Mouse (Mus musculus) embryonic facial prominence, embryonic 10.5 days (tissue): ENCODE data around the gene Trmt2a. TPM values are rescaled to one million over a fixed set of nuclear protein-coding genes. Genes with fewer than 3 reads are reported as not detected.
A peak's percentile ranks its signal among the peaks of the same experiment; 100 is the strongest.

Experiments
- DNase-seq: peaks from one replicate; pipeline ENCODE4 v3.0.0-alpha.2; 2017; ENCODE audit warnings: low spot score
- H3K27ac ChIP-seq: fragments of 300-500 bp; sonication (generic); replicated peaks from 2 replicates; pipeline ENCODE4 v1.5.1; 2016; ENCODE audit warnings: mild to moderate bottlenecking
- H3K27me3 ChIP-seq: fragments of 300-500 bp; sonication (generic); replicated peaks from 2 replicates; pipeline ENCODE4 v1.6.1; 2016; ENCODE audit warnings: low read depth, mild to moderate bottlenecking; ENCODE audit not compliant: poor library complexity, severe bottlenecking
- H3K36me3 ChIP-seq: fragments of 300-500 bp; sonication (generic); replicated peaks from 2 replicates; pipeline ENCODE4 v1.6.1; 2016; ENCODE audit warnings: mild to moderate bottlenecking, moderate library complexity
- H3K4me1 ChIP-seq: fragments of 300-500 bp; sonication (generic); 2 replicates; pipeline ENCODE4 v1.6.1; 2016
- H3K4me3 ChIP-seq: fragments of 300-500 bp; sonication (generic); 2 replicates; pipeline ENCODE4 v1.5.1; 2016; ENCODE audit warnings: mild to moderate bottlenecking, moderate library complexity
- H3K9me3 ChIP-seq: fragments of 300-500 bp; sonication (generic); 2 replicates; pipeline ENCODE4 v1.6.1; 2016; ENCODE audit warnings: mild to moderate bottlenecking
- WGBS: fragments of 180-500 bp; shearing (Covaris S2); methylation state at CpG from one replicate; pipeline ENCODE4 v1.1.7; 2016; 5-methylcytosine and 5-hydroxymethylcytosine counted together
- polyA plus RNA-seq: library from polyadenylated mRNA; unstranded; fragments of >200 nt; fragmentation: Nextera tagmentation; extraction: Ambion mirVana; gene quantifications from 2 replicates; pipeline ENCODE4 v1.2.1, GENCODE M21; 2016

Trmt2a gene
- polyA plus RNA-seq: 116 and 120 TPM in 2 replicates

DNA sequence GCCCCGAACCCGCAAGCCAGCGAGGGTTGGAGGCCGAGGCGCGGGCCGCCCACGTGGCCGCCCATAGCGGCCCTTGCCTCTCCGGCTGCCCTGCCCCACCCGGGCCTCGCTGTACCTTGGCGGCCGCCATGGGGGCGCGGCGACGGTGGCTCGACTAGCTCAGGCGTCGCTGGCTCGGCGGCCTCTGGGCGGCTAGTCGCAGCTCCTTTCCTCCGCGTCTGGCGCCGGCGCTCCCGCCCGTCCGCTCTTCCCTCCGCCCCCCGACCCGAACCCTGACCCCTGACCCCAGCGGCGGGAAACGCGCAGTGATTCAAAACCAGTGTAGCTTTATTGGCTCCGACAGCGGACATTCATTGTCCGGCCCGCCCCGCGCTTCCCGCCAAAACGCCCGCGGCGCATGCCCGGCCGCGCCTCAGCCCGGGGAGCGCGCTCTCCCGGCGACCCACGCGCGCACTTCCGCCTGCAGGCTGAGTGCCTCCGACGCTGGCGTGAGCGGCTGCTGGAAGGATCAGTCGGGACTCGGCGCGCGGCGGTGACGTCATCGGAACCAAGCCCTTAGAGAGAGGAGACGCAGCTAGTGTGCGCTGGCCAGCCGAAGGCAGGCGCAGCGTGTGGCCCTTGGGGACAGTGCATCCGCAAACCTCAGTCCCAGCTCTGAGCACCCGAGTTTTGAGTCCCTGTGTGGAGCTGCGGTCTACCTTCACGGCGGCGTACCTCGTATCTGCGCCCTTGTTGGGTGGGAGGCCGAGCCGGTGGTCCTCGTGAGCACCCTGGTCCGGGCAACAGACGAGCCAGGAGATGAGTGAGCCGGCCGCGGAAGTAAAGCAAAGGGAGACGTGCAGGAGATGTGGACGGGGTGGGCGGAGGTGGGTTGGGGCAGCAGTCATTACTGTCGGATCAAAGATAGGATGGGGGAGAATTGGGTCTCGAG is at the start of gene Trmt2a, which contains the start of gene Ranbp1:
Gene Trmt2a, plus strand, starts transcription at position 247 of the 931 bp plus-strand sequence.
Gene Ranbp1, minus strand, starts transcription at position 300 of the 931 bp plus-strand sequence.
- no peaks in the 10 kb centered on the region for H3K27me3 ChIP-seq
- under 1% methylated on average over 102 of the region's 102 CpGs for WGBS
- DNase-seq: peak; percentile 99
- H3K4me3 ChIP-seq: peak within 1 kb of the TSS; percentile 77
- peak within 1 kb of the TSS; percentile 96 for H3K27ac ChIP-seq
- H3K36me3 ChIP-seq: peaks cover 73% of the 10 kb centered on the region
- H3K4me1 ChIP-seq: peaks cover 47% of the 10 kb centered on the region
- no peaks in the 10 kb centered on the region for H3K9me3 ChIP-seq

DNA sequence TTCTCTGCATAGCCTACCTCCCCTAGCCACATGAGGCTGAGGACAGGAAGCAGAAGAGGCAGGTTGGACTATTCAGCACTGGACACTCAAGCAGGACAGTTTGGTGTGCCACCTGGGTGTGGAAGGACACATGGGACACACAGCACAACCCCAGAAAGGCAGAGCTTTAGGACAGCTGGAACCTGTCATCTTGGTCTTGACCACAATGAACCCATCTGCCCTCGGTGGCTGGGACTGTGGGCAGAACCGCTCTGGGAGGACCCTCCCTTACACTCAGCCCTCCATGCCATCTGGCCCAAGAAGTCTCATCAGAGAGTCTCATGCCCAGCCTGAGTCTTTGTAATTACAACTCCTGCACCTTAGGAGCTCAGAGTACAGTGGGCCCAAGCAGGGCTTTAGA is 48.4 kb upstream of the Trmt2a start:
- peaks cover 39% of the 10 kb centered on the region for H3K4me1 ChIP-seq
- no peaks in the 10 kb centered on the region for H3K36me3 ChIP-seq
- 82% methylated on average over 2 of the region's 2 CpGs for WGBS
- no peak for DNase-seq
- H3K4me3 ChIP-seq: no peak overlapping the region
- H3K9me3 ChIP-seq: no peaks in the 10 kb centered on the region
- no peaks in the 10 kb centered on the region; the same call in 1 of the 2 replicates for H3K27me3 ChIP-seq
- peak overlapping the region; percentile 44 for H3K27ac ChIP-seq

DNA sequence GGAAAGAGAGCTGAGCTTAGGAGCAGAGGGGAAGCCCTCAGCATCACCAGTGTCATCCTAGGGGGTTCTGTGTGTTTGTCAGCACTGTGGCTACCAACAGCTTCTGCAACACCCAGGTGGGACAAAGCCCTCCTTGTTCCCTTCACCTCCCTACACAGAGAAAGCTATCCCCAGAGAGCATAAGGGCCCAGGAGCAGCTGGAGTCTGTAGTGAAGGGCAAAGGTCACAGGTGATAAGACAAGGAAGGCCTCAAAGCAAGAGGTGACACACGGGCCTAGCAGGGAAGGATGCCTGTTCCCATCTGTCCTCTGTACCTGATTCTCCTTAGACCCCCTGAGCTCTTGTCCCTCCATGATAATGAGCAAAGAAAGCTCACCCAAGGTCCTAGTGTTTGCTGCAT is 46.9 kb upstream of the Trmt2a start:
- Histone ChIP-seq H3K9me3 (no peaks in the 10 kb centered on the region), H3K4me1 (peaks cover 43% of the 10 kb centered on the region), H3K27me3 (no peaks in the 10 kb centered on the region; the same call in 1 of the 2 replicates), H3K4me3 (no peak overlapping the region), H3K27ac (no peak overlapping the region), H3K36me3 (no peaks in the 10 kb centered on the region)
- DNase-seq: no peak
- WGBS: 42% methylated on average over 1 of the region's 1 CpGs

DNA sequence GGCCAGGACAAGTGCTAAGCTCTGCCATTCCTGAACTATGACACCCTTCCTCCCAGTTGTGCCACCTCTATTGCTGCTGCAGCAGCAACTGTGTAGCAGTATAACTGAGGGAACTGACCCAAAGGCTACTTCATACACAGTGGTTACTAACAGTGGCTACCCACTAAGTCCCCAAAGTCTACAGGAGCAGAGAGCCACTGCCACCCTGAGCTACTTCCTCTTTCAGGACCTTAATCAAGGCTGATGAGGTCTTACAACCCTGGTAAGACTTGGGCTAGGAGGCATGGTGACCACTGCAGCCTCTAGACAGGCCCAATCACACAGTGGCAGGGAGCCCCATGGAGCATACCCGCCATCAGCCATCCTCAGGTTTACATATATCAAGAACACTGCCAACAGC is 46.4 kb upstream of the Trmt2a start:
- WGBS: 97% methylated on average over 1 of the region's 1 CpGs
- H3K4me3 ChIP-seq: no peak overlapping the region
- H3K27me3 ChIP-seq: no peaks in the 10 kb centered on the region
- H3K36me3 ChIP-seq: no peaks in the 10 kb centered on the region
- peaks cover 43% of the 10 kb centered on the region for H3K4me1 ChIP-seq
- no peak for DNase-seq
- no peaks in the 10 kb centered on the region for H3K9me3 ChIP-seq
- no peak overlapping the region for H3K27ac ChIP-seq

DNA sequence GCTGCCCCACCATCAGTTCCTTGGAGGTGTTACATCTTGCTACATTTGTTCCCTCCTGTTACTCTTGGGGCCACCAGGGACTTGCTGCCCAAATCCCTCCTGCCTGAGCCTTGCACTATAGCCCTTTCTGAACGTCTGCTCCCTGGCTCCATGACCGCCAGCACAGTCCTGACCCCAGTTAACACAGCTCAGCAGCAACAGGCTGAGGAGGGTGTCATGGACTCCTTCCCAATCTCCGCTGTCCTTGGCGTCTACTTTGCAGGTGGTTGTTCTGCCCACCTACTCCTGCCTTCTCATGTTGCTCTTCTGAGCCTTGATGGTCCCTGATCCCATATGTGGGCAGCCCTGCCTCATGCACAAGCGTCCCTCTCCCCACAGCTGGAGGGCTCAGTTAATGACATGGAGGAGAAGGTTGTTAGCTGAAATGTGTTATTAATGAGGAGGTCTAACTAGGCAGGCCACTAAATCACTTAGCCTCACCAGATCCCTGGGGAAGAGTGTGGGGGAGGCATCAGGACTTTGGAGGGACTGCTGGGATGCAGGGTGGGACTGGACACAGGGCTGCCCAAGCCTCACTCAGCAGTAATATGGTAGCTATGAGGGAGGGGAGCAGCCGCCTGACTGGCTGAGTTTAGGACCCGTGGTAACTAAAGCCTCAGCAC is 44.9 kb upstream of the Trmt2a start:
- Histone ChIP-seq H3K36me3 (no peaks in the 10 kb centered on the region), H3K4me1 (peaks cover 43% of the 10 kb centered on the region), H3K27me3 (no peaks in the 10 kb centered on the region), H3K9me3 (no peaks in the 10 kb centered on the region), H3K4me3 (no peak overlapping the region), H3K27ac (no peak overlapping the region)
- 59% methylated on average over 7 of the region's 7 CpGs for WGBS
- no peak for DNase-seq

DNA sequence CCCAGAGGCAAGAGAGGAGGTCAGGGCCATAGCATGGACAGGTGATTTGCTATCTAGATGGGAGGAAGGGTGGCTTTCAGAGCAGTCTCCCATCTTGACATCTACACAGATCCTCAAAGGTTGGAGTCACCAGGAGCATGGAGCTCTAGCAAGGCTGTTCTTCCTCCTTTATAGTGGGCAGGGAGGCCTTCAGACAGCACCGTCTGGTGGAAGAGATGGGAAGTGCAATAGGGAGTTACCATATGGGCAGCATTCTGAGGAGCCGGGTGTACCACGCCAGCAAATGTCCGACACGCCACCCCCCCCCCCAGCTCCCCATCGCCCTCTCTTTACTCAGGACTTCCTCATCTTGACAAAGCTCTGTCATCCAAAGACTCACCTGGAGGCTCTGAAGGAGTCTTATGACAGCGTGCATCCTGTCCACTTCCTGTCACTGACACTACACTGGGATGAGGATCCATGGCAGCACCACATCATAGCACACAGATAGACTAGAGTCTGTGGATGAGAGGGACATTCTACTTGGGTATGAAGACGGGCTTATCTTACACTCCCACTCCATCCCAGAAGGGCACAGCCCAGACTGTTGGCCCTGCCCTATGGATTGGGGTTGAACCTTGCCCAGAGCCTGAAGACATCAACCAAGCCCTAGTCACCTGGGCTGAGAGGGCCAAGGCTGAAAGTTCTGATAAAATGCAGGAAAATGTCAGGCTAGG is 37.6 kb upstream of the Trmt2a start:
- Histone ChIP-seq H3K4me1 (peaks cover 23% of the 10 kb centered on the region), H3K9me3 (no peaks in the 10 kb centered on the region), H3K27me3 (peaks cover 16% of the 10 kb centered on the region; the same call in 1 of the 2 replicates), H3K36me3 (no peaks in the 10 kb centered on the region), H3K27ac (no peak overlapping the region), H3K4me3 (no peak overlapping the region)
- peak; percentile 63 for DNase-seq
- 26% methylated on average over 8 of the region's 8 CpGs for WGBS

DNA sequence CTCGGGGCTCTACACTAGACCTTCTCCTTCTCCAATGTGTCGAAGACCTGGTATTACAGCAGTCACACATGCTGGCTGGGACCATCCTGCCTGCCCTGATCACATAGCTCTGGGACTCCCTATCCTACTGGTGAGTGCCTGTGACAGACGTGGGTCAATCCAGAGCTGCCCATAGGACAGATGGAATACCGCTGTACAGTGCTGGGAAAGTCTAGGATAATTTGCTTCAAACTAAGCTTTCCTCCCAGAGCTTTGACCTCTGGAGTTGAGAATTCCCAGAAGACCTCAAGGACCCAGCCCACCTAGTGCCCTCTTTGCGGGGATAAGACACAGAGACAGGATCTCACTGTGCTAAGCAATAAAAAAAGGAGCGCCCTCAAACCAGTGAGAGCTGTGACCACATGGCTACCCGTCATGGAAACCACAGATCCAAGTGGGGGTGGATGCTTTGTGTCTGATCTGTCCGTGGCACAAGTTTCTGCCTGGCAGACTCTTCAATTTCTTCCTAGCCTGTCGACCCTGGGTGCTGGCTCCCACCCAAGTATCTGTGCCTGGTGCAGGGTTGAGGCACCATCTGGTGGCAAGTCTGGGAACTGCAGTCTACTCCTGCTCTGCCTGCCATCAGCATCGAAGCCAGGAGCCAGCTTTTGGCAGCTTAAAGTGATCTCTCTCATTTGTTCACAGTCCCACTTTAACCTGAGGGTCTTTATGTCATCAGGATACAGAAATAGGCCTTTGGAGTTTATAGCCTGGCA is 36.9 kb upstream of the Trmt2a start:
- DNase-seq: peak; percentile 87
- WGBS: 50% methylated on average over 10 of the region's 10 CpGs
- H3K27me3 ChIP-seq: peaks cover 16% of the 10 kb centered on the region; the same call in 1 of the 2 replicates
- H3K4me1 ChIP-seq: peaks cover 23% of the 10 kb centered on the region
- H3K27ac ChIP-seq: 0 out of 2 replicates have a peak overlapping the region, but pooled peaks have one; percentile 19
- H3K9me3 ChIP-seq: no peaks in the 10 kb centered on the region
- no peak overlapping the region for H3K4me3 ChIP-seq
- no peaks in the 10 kb centered on the region for H3K36me3 ChIP-seq

DNA sequence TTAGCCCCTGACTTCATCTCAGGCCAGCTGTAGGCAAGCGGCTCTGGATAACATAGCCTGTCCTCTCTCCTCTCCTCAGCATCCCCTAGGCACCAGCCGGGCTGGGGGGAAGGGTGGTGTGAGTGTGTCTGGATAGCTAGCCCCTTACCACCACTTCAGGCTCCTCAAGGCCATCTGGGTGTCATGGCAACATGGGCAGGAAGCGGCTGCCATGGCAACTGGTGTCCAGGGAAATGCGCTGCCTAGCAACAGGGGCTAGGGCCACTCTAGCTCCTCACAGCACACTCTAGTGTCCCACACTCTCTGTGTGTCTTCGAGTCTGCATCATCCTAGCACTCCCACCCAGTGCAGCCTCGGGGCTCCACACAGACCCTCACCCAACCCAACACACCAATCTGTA is 34.8 kb upstream of the Trmt2a start:
- H3K4me3 ChIP-seq: peak overlapping the region; percentile 38
- peaks cover 31% of the 10 kb centered on the region for H3K4me1 ChIP-seq
- H3K27me3 ChIP-seq: peaks cover 16% of the 10 kb centered on the region; the same call in 1 of the 2 replicates
- H3K9me3 ChIP-seq: no peaks in the 10 kb centered on the region
- 42% methylated on average over 6 of the region's 6 CpGs for WGBS
- peak overlapping the region; percentile 75 for H3K27ac ChIP-seq
- no peaks in the 10 kb centered on the region for H3K36me3 ChIP-seq
- peak; percentile 90 for DNase-seq

DNA sequence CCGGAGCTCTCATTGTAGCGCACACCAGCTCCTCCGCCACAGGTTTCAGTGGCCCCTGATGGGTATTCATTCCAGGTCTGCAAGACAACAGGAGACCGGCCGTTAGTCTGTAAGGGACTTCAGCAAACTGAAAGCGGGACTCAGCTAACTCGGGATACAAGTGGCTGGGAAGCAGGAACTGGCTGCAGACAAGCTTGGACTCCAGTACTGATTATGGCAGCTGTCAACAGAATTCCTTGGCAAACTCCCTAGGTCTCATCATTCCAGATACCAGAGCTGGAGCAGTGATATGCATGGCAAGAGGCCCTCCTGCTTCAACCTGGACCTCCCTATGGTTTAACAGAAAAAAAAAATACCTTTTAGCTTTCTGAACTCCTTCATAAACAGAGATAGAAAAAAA is 33.6 kb upstream of the Trmt2a start:
- H3K27me3 ChIP-seq: peaks cover 13% of the 10 kb centered on the region; the same call in 1 of the 2 replicates
- peak overlapping the region; percentile 74 for H3K27ac ChIP-seq
- no peaks in the 10 kb centered on the region for H3K9me3 ChIP-seq
- 78% methylated on average over 7 of the region's 7 CpGs for WGBS
- peaks cover 38% of the 10 kb centered on the region for H3K4me1 ChIP-seq
- H3K4me3 ChIP-seq: no peak overlapping the region
- DNase-seq: no peak
- no peaks in the 10 kb centered on the region for H3K36me3 ChIP-seq

DNA sequence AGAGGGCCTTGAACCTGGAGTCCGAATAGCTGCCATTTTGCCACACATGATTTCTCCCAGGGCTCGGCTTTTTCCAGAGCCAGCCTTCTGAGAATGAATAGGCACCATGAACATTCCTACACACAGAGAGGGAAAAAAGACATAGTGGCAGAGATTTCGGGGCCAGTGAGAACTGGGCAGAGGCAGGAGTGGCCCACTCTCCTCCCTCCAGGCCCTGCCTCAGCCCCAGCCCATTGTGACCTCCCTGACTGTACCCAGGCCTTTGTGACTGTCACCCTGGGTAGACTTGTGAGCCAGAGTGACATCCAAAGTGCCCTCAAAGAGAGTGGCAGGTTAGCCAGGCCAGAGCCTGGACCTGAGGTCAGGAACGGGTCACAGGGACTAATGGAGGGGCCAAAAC is 30.9 kb upstream of the Trmt2a start, which contains the start of gene Ccdc188:
Gene Ccdc188, plus strand, starts transcription at position 301 of the 400 bp plus-strand sequence.
- Histone ChIP-seq H3K27ac (peak within 1 kb of the TSS; percentile 21; the same call in 1 of the 2 replicates), H3K27me3 (no peaks in the 10 kb centered on the region), H3K4me1 (peaks cover 53% of the 10 kb centered on the region), H3K9me3 (no peaks in the 10 kb centered on the region), H3K4me3 (no peak within 1 kb of the TSS), H3K36me3 (peaks cover 18% of the 10 kb centered on the region)
- WGBS: 91% methylated on average over 4 of the region's 4 CpGs
- no peak for DNase-seq

DNA sequence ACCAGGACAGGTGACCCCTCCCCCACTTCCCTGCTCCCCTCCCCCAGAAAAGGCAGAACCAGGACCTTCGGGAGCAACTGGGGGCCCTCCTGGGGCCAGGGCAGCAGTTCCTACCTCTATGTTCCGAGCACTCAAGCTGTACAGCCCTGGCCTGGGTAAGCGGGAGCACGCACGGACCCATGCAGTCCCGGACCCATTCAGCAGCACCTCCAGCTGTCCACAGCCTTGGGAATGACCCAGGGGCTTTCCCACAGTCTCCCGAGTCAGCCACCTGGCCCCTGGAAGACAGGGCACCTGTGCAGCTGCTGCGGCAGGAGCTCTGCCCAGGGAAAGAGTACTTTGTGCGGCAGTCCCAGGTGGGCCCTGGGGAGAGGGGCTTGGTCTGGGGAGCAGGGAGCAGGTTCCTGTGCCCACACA is 29.9 kb upstream of the Trmt2a start:
- Histone ChIP-seq H3K27me3 (no peaks in the 10 kb centered on the region), H3K4me1 (peaks cover 44% of the 10 kb centered on the region), H3K36me3 (peaks cover 28% of the 10 kb centered on the region), H3K27ac (peak overlapping the region; percentile 21; the same call in 1 of the 2 replicates), H3K9me3 (no peaks in the 10 kb centered on the region), H3K4me3 (no peak overlapping the region)
- no peak for DNase-seq
- 76% methylated on average over 9 of the region's 9 CpGs for WGBS
